Mouse (Mus musculus): ENCODE data around the gene Xab2. TPM values are rescaled to one million over a fixed set of nuclear protein-coding genes. Genes with fewer than 3 reads are reported as not detected.

Gene Xab2
- polyA plus RNA-seq, 1 experiment from 2014 or later: 36.8 TPM

- 80% methylated on average over 9 of the region's 9 CpGs for WGBS
- H3K27ac ChIP-seq (ENCODE audit: low read length): no peak overlapping the region
- H3K9me3 ChIP-seq (replicated peaks; ENCODE audit: control insufficient read depth, low read length): no peaks in the 10 kb centered on the region
- no peaks in the 10 kb centered on the region for H3K36me3 ChIP-seq (ENCODE audit: control insufficient read depth, insufficient read depth)
- H3K27me3 ChIP-seq (ENCODE audit: control insufficient read depth, insufficient read depth, low read length): no peaks in the 10 kb centered on the region
- no peaks in the 10 kb centered on the region for H3K4me1 ChIP-seq (ENCODE audit: control insufficient read depth, insufficient read depth, low read length)
- no peak overlapping the region for H3K4me2 ChIP-seq (ENCODE audit: low read depth, low read length)
- no peak overlapping the region for H3K9ac ChIP-seq (ENCODE audit: low read length)
- ATAC-seq (replicated peaks; ENCODE audit: extremely low read depth, insufficient read depth, low FRiP score): no peak
- H3K4me3 ChIP-seq (ENCODE audit: low read length): no peak overlapping the region
Observed at GRCm38 (mm10) chr8:3579390-3580364, 41.4 kb downstream of the Xab2 start.

GRCm38 (mm10) chr8:3576211-3576960 is 44.7 kb downstream of the Xab2 start:
- no peaks in the 10 kb centered on the region for H3K4me1 ChIP-seq (ENCODE audit: control insufficient read depth, insufficient read depth, low read length)
- H3K27me3 ChIP-seq (ENCODE audit: control insufficient read depth, insufficient read depth, low read length): no peaks in the 10 kb centered on the region
- H3K27ac ChIP-seq (ENCODE audit: low read length): no peak overlapping the region
- no peaks in the 10 kb centered on the region for H3K36me3 ChIP-seq (ENCODE audit: control insufficient read depth, insufficient read depth)
- no peak overlapping the region for H3K9ac ChIP-seq (ENCODE audit: low read length)
- no peak overlapping the region for H3K4me3 ChIP-seq (ENCODE audit: low read length)
- 62% methylated on average over 15 of the region's 15 CpGs for WGBS
- no peak for ATAC-seq (replicated peaks; ENCODE audit: extremely low read depth, insufficient read depth, low FRiP score)
- H3K9me3 ChIP-seq (replicated peaks; ENCODE audit: control insufficient read depth, low read length): no peaks in the 10 kb centered on the region
- H3K4me2 ChIP-seq (ENCODE audit: low read depth, low read length): no peak overlapping the region

- Histone ChIP-seq H3K9me3 (replicated peaks; ENCODE audit: control insufficient read depth, low read length) (no peaks in the 10 kb centered on the region), H3K9ac (ENCODE audit: low read length) (no peak overlapping the region), H3K27ac (ENCODE audit: low read length) (no peak overlapping the region), H3K4me2 (ENCODE audit: low read depth, low read length) (no peak overlapping the region), H3K4me3 (ENCODE audit: low read length) (no peak overlapping the region), H3K36me3 (ENCODE audit: control insufficient read depth, insufficient read depth) (no peaks in the 10 kb centered on the region), H3K4me1 (ENCODE audit: control insufficient read depth, insufficient read depth, low read length) (no peaks in the 10 kb centered on the region), H3K27me3 (ENCODE audit: control insufficient read depth, insufficient read depth, low read length) (no peaks in the 10 kb centered on the region)
- WGBS: 89% methylated on average over 3 of the region's 3 CpGs
- ATAC-seq (replicated peaks; ENCODE audit: extremely low read depth, insufficient read depth, low FRiP score): no peak
Observed at GRCm38 (mm10) chr8:3574546-3574945, 46.6 kb downstream of the Xab2 start.

GRCm38 (mm10) chr8:3569784-3570183 is 51.3 kb downstream of the Xab2 start:
- Histone ChIP-seq H3K4me2 (ENCODE audit: low read depth, low read length) (no peak overlapping the region), H3K9ac (ENCODE audit: low read length) (no peak overlapping the region), H3K27ac (ENCODE audit: low read length) (no peak overlapping the region), H3K4me3 (ENCODE audit: low read length) (no peak overlapping the region), H3K4me1 (ENCODE audit: control insufficient read depth, insufficient read depth, low read length) (peaks cover 5% of the 10 kb centered on the region; the same call in 1 of the 2 replicates), H3K9me3 (replicated peaks; ENCODE audit: control insufficient read depth, low read length) (no peaks in the 10 kb centered on the region), H3K36me3 (ENCODE audit: control insufficient read depth, insufficient read depth) (no peaks in the 10 kb centered on the region), H3K27me3 (ENCODE audit: control insufficient read depth, insufficient read depth, low read length) (no peaks in the 10 kb centered on the region)
- ATAC-seq (replicated peaks; ENCODE audit: extremely low read depth, insufficient read depth, low FRiP score): no peak
- WGBS: 84% methylated on average over 5 of the region's 5 CpGs

- Histone ChIP-seq H3K27ac (ENCODE audit: low read length) (no peak overlapping the region), H3K4me3 (ENCODE audit: low read length) (peak overlapping the region; percentile 33), H3K4me1 (ENCODE audit: control insufficient read depth, insufficient read depth, low read length) (peaks cover 5% of the 10 kb centered on the region; the same call in 1 of the 2 replicates), H3K36me3 (ENCODE audit: control insufficient read depth, insufficient read depth) (no peaks in the 10 kb centered on the region), H3K9me3 (replicated peaks; ENCODE audit: control insufficient read depth, low read length) (no peaks in the 10 kb centered on the region), H3K9ac (ENCODE audit: low read length) (peak overlapping the region; percentile 16), H3K4me2 (ENCODE audit: low read depth, low read length) (peak overlapping the region; percentile 52), H3K27me3 (ENCODE audit: control insufficient read depth, insufficient read depth, low read length) (no peaks in the 10 kb centered on the region)
- ATAC-seq (replicated peaks; ENCODE audit: extremely low read depth, insufficient read depth, low FRiP score): no peak
- WGBS: 13% methylated on average over 7 of the region's 7 CpGs
Observed at GRCm38 (mm10) chr8:3568378-3568777, 52.7 kb downstream of the Xab2 start.

GRCm38 (mm10) chr8:3567641-3568371 is 53.3 kb downstream of the Xab2 start, which contains the start of gene C330021F23Rik:
Gene C330021F23Rik, plus strand, starts transcription at chr8:3567990.
- no peaks in the 10 kb centered on the region for H3K36me3 ChIP-seq (ENCODE audit: control insufficient read depth, insufficient read depth)
- no peaks in the 10 kb centered on the region for H3K27me3 ChIP-seq (ENCODE audit: control insufficient read depth, insufficient read depth, low read length)
- no peaks in the 10 kb centered on the region for H3K9me3 ChIP-seq (replicated peaks; ENCODE audit: control insufficient read depth, low read length)
- H3K27ac ChIP-seq (ENCODE audit: low read length): no peak within 1 kb of the TSS
- 5% methylated on average over 12 of the region's 12 CpGs for WGBS
- no peak for ATAC-seq (replicated peaks; ENCODE audit: extremely low read depth, insufficient read depth, low FRiP score)
- peak within 1 kb of the TSS; percentile 33 for H3K4me3 ChIP-seq (ENCODE audit: low read length)
- H3K4me1 ChIP-seq (ENCODE audit: control insufficient read depth, insufficient read depth, low read length): peaks cover 5% of the 10 kb centered on the region; the same call in 1 of the 2 replicates
- peak within 1 kb of the TSS; percentile 16 for H3K9ac ChIP-seq (ENCODE audit: low read length)
- H3K4me2 ChIP-seq (ENCODE audit: low read depth, low read length): peak within 1 kb of the TSS; percentile 52

Other genes starting within 250 kb of the Xab2 start
- gene Arhgef18, start 228.3 kb downstream of the Xab2 start, polyA plus RNA-seq (2015; fragmentation: Nextera tagmentation; extraction: Ambion mirVana): 6.5 and 6.8 TPM in 2 replicates
- gene Pex11g, start 153.6 kb downstream of the Xab2 start, polyA plus RNA-seq (2015; fragmentation: Nextera tagmentation; extraction: Ambion mirVana): 5.3 and 6.2 TPM in 2 replicates
- gene Tex45, start 150.5 kb downstream of the Xab2 start, polyA plus RNA-seq (2015; fragmentation: Nextera tagmentation; extraction: Ambion mirVana): not detected in 2 replicates
- 30.8 and 31.0 TPM in 2 replicates for gene Zfp358, start 128.2 kb downstream of the Xab2 start, polyA plus RNA-seq (2015; fragmentation: Nextera tagmentation; extraction: Ambion mirVana)
- gene Mcoln1, start 120.9 kb downstream of the Xab2 start, polyA plus RNA-seq (2015; fragmentation: Nextera tagmentation; extraction: Ambion mirVana): 51.9 and 55.0 TPM in 2 replicates
- 16.3 and 18.1 TPM in 2 replicates for gene Pnpla6, start 105.9 kb downstream of the Xab2 start, polyA plus RNA-seq (2015; fragmentation: Nextera tagmentation; extraction: Ambion mirVana)
- 4.9 and 5.4 TPM in 2 replicates for gene C330021F23Rik, start 53.3 kb downstream of the Xab2 start, polyA plus RNA-seq (2015; fragmentation: Nextera tagmentation; extraction: Ambion mirVana)
- 2.1 and 2.3 TPM in 2 replicates for gene Camsap3, start 34.0 kb downstream of the Xab2 start, polyA plus RNA-seq (2015; fragmentation: Nextera tagmentation; extraction: Ambion mirVana)
- 65.9 and 79.7 TPM in 2 replicates for gene Pet100, start 232 bp upstream of the Xab2 start, polyA plus RNA-seq (2015; fragmentation: Nextera tagmentation; extraction: Ambion mirVana)
- 0.17 and 0.34 TPM in 2 replicates for gene Pcp2, start 4.2 kb upstream of the Xab2 start, polyA plus RNA-seq (2015; fragmentation: Nextera tagmentation; extraction: Ambion mirVana)
- 47.3 and 50.4 TPM in 2 replicates for gene Stxbp2, start 9.6 kb upstream of the Xab2 start, polyA plus RNA-seq (2015; fragmentation: Nextera tagmentation; extraction: Ambion mirVana)
- not detected in 2 replicates for gene Retn, start 34.5 kb upstream of the Xab2 start, polyA plus RNA-seq (2015; fragmentation: Nextera tagmentation; extraction: Ambion mirVana)
- 0.55 and 0.58 TPM in 2 replicates for gene Mcemp1, start 44.4 kb upstream of the Xab2 start, polyA plus RNA-seq (2015; fragmentation: Nextera tagmentation; extraction: Ambion mirVana)
- 4.3 and 4.4 TPM in 2 replicates for gene Fcor, start 51.0 kb upstream of the Xab2 start, polyA plus RNA-seq (2015; fragmentation: Nextera tagmentation; extraction: Ambion mirVana)
- 32.4 and 35.2 TPM in 2 replicates for gene Trappc5, start 55.0 kb upstream of the Xab2 start, polyA plus RNA-seq (2015; fragmentation: Nextera tagmentation; extraction: Ambion mirVana)
- 0.14 and 0.16 TPM in 2 replicates for gene Fcer2a, start 72.9 kb upstream of the Xab2 start, polyA plus RNA-seq (2015; fragmentation: Nextera tagmentation; extraction: Ambion mirVana)
- gene Clec4g, start 99.3 kb upstream of the Xab2 start, polyA plus RNA-seq (2015; fragmentation: Nextera tagmentation; extraction: Ambion mirVana): 2.0 and 2.6 TPM in 2 replicates
- gene Cd209a, start 127.7 kb upstream of the Xab2 start, polyA plus RNA-seq (2015; fragmentation: Nextera tagmentation; extraction: Ambion mirVana): 0.19 and 0.28 TPM in 2 replicates
- 0.16 and 0.39 TPM in 2 replicates for gene Cd209e, start 233.0 kb upstream of the Xab2 start, polyA plus RNA-seq (2015; fragmentation: Nextera tagmentation; extraction: Ambion mirVana)